Mouse (Mus musculus) gastrocnemius, postnatal 14 days (tissue): Measurements from ENCODE around the gene Myh7b. TPM values are rescaled to one million over a fixed set of nuclear protein-coding genes. Genes with fewer than 3 reads are reported as not detected.

ENCODE experiments used
- DNase-seq: peaks from one replicate; pipeline ENCODE4 v3.0.0; 2021; ENCODE audit warnings: mixed read lengths
- intact Hi-C: fragments of 180-260 bp; cut with DNase I; formaldehyde crosslinking; loops from one replicate; pipeline ENCODE4 v1.15.1; 2025; ENCODE audit warnings: low total_unique reads
- total RNA-seq, 2 experiments: library from RNA; stranded (reverse); gene quantifications; 2 replicates each; pipeline ENCODE4 v1.2.3; 2021

Myh7b gene
- total RNA-seq, 2 experiments from 2014 or later: 1.4 to 2.0 TPM

GRCm38 (mm10) chr2:155630590-155631416, 19.8 kb downstream of the Myh7b start:
- DNase-seq: no peak

DNA sequence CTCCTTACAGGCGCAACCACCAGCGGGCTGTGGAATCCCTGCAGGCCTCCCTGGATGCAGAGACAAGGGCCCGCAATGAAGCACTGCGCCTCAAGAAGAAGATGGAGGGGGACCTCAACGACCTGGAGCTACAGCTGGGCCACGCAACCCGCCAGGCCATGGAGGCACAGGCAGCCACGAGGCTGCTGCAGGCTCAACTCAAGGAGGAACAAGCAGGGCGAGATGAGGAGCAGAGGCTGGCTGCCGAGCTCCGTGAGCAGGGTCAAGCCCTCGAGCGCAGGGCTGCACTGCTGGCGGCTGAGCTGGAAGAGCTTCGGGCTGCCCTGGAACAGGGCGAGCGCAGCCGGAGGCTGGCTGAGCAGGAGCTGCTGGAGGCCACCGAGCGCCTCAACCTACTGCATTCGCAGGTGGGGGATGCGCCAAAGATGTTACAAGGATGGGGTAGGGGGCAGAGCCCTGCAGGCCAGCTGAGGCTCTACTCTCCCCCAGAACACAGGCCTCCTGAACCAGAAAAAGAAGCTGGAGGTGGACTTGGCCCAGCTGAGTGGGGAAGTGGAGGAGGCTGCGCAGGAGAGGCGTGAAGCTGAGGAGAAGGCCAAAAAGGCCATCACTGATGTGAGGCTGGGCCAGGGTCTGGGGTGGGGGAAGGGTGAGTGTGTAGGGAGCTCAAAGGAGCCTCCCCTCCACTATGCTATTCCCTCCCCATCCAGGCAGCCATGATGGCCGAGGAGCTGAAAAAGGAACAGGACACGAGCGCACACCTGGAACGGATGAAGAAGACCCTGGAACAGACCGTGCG, 21.3 kb downstream of the Myh7b start:
- no peak for DNase-seq
- intact Hi-C loops: no loop called here

More at GRCm38 (mm10) chr2:155630590-155631416, 19.8 kb downstream of the Myh7b start:
- intact Hi-C loops: no loop called here

DNA sequence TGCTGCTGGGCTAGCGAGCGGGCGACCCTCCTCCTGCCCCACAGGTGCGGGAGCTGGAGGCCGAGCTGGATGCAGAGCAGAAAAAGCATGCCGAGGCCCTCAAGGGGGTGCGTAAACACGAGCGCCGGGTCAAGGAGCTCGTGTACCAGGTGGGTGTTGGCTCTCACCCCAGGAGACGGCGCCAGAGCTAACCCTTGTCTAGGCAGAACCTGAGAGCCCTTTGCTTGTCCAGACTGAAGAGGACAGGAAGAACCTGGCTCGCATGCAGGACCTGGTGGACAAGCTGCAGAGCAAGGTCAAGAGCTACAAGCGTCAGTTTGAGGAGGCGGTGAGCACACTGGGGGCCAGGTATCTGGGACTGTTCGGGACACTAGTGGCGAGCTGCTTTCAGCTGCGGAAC, 22.1 kb downstream of the Myh7b start:
- intact Hi-C loops: no loop called here
- DNase-seq: no peak

- DNase-seq: no peak
- intact Hi-C loops: no loop called here
Observed at GRCm38 (mm10) chr2:155633731-155634130, 22.7 kb downstream of the Myh7b start.

DNA sequence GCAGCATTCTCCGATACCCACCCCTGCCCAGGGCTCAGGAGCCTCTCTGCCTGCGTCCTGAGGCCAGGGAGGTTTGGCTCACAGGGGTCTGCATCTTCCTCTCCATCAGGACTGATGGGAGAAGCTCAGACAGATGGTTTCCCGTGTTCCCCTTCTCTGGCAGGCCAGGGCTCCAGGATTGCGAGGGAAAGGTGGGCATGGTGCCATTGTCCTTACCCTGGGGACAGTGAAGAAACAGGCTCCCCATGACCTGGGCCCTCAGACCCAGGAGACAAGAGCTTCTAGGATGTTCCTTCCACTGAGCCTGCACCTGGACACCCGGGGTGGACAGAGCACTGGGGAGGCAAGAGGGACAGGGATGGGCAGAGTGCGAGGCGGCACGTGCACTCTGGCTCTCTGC, 23.6 kb downstream of the Myh7b start:
- intact Hi-C loops: no loop called here
- no peak for DNase-seq

DNA sequence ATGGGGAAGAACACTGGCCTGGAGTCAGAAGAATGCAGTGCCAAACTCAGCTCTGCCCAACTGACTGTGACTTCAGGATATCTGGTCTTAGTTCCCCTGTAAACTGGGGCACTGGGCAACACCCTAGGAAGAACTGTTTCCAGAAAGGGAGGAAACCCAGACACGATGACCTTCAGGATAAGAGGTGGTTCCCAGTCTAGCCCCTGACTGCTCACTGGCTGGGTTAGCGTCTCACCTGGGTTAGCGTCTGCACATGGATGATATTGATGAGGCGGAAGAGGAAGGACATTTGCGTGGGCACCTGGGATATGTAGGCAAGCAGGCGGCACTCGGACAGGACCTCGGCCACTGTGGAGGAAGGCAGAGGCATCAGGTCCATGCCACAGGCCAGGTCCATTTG, 24.9 kb downstream of the Myh7b start:
- no peak for DNase-seq
- intact Hi-C loops: no loop called here

GRCm38 (mm10) chr2:155636881-155637280, 25.9 kb downstream of the Myh7b start:
- DNase-seq: no peak
- intact Hi-C loops: no loop called here

- no peak for DNase-seq
- intact Hi-C loops: no loop called here
Observed at GRCm38 (mm10) chr2:155637411-155637810, 26.4 kb downstream of the Myh7b start.

- intact Hi-C loops: no loop called here
- peak; percentile 51 for DNase-seq
Observed at GRCm38 (mm10) chr2:155640656-155641055, 29.6 kb downstream of the Myh7b start.

GRCm38 (mm10) chr2:155641540-155642472, 30.8 kb downstream of the Myh7b start:
- DNase-seq: no peak
- intact Hi-C loops: no loop called here

- no peak for DNase-seq
- intact Hi-C loops: no loop called here
Observed at GRCm38 (mm10) chr2:155645746-155646145, 34.7 kb downstream of the Myh7b start.

DNA sequence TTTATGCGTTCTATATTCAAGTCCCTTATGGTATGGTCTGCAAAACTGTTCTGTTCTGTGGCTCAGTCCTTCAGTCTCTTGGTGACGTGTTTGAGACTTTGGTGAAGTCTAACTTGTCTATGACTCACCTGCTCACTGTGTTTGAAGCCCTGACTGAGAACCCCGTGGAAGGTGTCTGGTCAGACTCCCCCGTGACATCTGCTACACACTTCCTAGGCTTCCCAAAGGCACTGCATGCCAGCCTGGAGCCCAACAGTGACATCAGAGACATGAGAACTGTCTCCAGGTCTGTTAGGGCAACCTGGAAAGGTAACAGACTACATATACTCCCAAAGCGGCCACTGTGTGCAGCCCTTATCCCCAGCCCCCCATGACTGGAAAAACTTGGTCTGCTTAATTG, 41.6 kb downstream of the Myh7b start:
- DNase-seq: no peak
- intact Hi-C loops: no loop called here

GRCm38 (mm10) chr2:155655759-155656372, 44.9 kb downstream of the Myh7b start:
- intact Hi-C loops: no loop called here
- no peak for DNase-seq

- no peak for DNase-seq
- intact Hi-C loops: no loop called here
Observed at GRCm38 (mm10) chr2:155662390-155662789, 51.4 kb downstream of the Myh7b start.

GRCm38 (mm10) chr2:155663097-155663496, 52.1 kb downstream of the Myh7b start:
- DNase-seq: peak; percentile 31
- intact Hi-C loops: no loop called here

DNA sequence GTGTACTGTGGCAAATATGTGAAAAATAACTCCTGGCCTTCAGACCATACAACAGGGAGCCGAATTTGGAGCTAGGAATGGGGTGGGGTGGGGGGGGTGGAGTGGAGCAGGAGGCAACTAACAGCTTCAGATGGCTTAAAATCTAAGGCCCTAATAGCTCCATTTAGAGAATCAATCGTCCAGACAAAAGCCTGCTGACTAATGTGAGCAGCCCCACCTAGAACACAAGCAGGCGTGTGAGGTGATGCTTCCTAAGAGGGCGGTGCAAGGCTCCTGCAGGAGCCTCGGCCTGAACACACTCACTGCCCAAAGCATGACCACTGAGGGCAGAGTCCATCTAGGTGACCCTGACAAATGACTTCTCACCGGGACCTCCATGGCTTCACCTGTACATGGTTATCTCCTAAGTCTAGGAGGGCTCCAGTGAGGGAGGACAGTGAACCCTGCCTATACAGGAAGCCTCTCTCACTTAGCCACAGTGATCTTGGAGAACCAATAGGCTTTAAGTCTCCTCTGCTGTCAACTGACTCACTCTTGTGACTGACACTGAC, 53.0 kb downstream of the Myh7b start:
- intact Hi-C loops: no loop called here

GRCm38 (mm10) chr2:155667881-155668280, 56.9 kb downstream of the Myh7b start:
- DNase-seq: no peak
- intact Hi-C loops: no loop called here

More for the DNA sequence above, 53.0 kb downstream of the Myh7b start:
- no peak for DNase-seq

DNA sequence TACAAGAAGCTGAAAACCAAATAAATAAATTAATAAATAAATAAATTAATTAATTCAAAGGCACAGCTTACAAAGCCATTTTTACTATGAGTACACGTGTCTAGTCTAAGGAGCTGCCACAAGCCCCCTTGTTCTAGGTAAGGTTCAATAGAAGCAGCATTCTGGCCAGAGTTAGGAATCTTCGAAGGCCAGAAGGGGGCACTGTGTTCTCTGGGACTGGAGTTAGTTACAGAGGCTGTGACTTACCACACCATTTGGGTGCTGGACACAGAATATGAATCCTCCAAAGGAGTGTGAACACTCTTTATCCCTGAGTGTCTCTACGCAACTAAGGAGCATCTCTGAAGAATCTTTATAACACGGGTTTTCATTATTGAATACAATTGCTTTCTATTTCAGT, 57.4 kb downstream of the Myh7b start:
- DNase-seq: no peak
- intact Hi-C loops: no loop called here

- intact Hi-C loops: loop anchor here (5.0 kb wide), 1 partner anchor 91 kb away; no protein-coding TSS in a partner anchor
- DNase-seq: no peak
Observed at GRCm38 (mm10) chr2:155671236-155671635, 60.2 kb downstream of the Myh7b start.
